Mouse (Mus musculus): ENCODE measurements at regions not wholly inside any gene's neighbourhood (a gene's known extent, or its start where the extent isn't known, plus 50 kb on each side); places are given as distances from the start of the nearest gene placed in this dataset.

DNA sequence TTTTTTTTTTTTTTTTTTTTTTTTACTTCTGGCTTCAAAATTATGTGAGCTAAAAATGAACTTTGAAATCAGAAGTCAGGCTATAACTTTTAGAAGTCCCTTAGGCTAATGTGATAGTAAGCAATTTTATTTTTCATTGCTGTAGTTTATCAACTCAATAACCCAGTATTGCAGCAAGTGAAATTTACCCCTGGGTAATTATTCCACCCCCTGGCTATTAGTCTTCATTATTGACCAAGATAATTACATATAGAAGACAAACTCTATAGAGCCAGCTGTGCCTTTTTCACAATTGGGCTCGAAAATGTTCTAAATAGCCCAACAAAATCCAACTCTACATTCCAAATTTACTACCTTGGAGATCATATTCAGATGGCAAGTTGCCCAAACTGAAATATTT is 572.2 kb upstream of the Alcam start:
- TF ChIP-seq CTCF (IDR thresholded peaks at IDR 0.05; ENCODE audit: borderline replicate concordance, insufficient read depth, low read depth, low read length): no peak
- no peak for TF ChIP-seq POLR2A (IDR thresholded peaks at IDR 0.05; ENCODE audit: borderline replicate concordance, insufficient read depth, low read length)
